Mouse (Mus musculus): ENCODE data around the gene Ddah1.

DNA sequence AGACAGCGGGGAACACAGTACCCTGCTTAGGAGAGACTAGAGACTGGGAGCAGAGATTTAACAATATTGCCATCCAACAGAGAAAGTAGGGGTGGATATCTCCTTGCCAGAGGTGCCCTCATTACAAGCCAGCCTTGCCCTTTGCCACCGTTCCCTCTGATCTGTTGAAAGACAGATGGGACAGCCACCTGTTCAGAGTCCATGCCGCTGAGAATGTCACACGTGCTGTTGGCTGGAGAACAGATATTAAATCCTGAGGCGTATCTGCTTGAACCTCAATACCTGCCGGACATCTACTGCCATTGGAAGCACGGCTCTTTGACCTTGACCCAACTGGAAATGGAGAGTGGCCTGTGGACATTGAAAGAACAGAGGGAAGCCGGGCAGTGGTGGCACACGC is 148.1 kb downstream of the Ddah1 start:
- TF ChIP-seq CTCF (conservative IDR thresholded peaks at IDR 0.05; ENCODE audit: low read length), result no peak
- TF ChIP-seq NANOG (IDR thresholded peaks at IDR 0.05; ENCODE audit: borderline replicate concordance, low read length), result no peak
- TF ChIP-seq POU5F1 (IDR thresholded peaks at IDR 0.05; ENCODE audit: borderline replicate concordance, low read length), result no peak
